Mouse (Mus musculus): ENCODE results near the gene Orm2. TPM values are rescaled to one million over a fixed set of nuclear protein-coding genes. Genes with fewer than 3 reads are reported as not detected.

Orm2 gene
- polyA plus RNA-seq, 1 experiment from 2014 or later: not detected

DNA sequence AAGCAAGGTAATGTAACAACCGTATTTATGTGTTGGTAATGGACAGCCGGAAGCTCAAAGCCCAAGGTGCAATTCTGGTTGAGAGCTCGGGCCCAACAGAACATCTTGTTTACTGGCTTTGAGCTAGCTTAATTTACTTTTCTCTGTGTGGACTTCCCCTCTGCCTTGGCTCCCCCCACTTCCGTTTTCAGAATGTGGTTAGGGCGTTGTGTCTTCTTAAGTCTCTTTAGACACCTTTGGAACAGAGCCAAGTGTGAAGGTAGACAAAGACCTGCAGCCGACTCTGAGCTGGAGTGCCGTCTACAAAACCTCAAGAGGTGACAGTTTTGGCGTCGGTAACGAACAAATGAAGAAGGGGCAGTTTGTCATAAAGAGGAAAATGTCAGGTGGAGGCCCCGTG is 23.5 kb downstream of the Orm2 start:
- no peak overlapping the region for H3K4me2 ChIP-seq (replicated peaks)
- H3K9me3 ChIP-seq (ENCODE audit: control insufficient read depth, low read length): no peaks in the 10 kb centered on the region
- H3K36me3 ChIP-seq (replicated peaks; ENCODE audit: control insufficient read depth, insufficient read depth): peaks cover 22% of the 10 kb centered on the region; the same call in 1 of the 2 replicates
- H3K4me1 ChIP-seq (replicated peaks; ENCODE audit: control insufficient read depth, insufficient read depth, low read length): peaks cover 11% of the 10 kb centered on the region; the same call in 1 of the 2 replicates
- H3K4me3 ChIP-seq (replicated peaks; ENCODE audit: low read length): no peak overlapping the region
- H3K27me3 ChIP-seq (ENCODE audit: control insufficient read depth, insufficient read depth, low read length): no peaks in the 10 kb centered on the region
- H3K27ac ChIP-seq: no peak overlapping the region
- 80% methylated on average over 11 of the region's 11 CpGs for WGBS
- DNase-seq (ENCODE audit: low spot score) (no peak), ATAC-seq (ENCODE audit: low FRiP score) (no peak)
- H3K9ac ChIP-seq: no peak overlapping the region

DNA sequence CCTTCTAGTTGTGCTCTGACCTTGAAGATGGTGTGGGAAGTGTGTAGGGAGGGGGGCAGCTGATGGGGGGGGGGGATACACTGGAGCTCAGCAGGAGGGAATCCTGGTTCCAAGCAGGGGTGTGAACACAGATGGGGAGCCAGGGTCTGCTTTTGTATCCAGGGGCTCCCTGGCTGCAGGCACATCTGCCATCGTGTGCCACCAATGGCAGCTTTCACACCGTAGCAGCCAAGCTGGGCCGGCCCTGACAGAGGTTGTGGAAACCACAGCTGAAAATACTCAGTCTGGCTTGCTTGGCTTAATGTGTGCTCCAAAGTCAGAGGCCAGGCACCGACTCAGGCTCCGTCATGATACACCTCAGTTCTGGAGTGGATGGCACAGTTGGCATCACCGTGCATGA is 25.8 kb downstream of the Orm2 start:
- DNase-seq (ENCODE audit: low spot score) (no peak), ATAC-seq (ENCODE audit: low FRiP score) (no peak)
- H3K9me3 ChIP-seq (ENCODE audit: control insufficient read depth, low read length): no peaks in the 10 kb centered on the region
- no peak overlapping the region for H3K4me3 ChIP-seq (replicated peaks; ENCODE audit: low read length)
- WGBS: 65% methylated on average over 6 of the region's 6 CpGs
- no peak overlapping the region for H3K9ac ChIP-seq
- no peak overlapping the region for H3K4me2 ChIP-seq (replicated peaks)
- peaks cover 11% of the 10 kb centered on the region; the same call in 1 of the 2 replicates for H3K4me1 ChIP-seq (replicated peaks; ENCODE audit: control insufficient read depth, insufficient read depth, low read length)
- H3K27me3 ChIP-seq (ENCODE audit: control insufficient read depth, insufficient read depth, low read length): no peaks in the 10 kb centered on the region
- 0 out of 2 replicates have a peak, but pooled peaks cover 7% of the 10 kb centered on the region for H3K36me3 ChIP-seq (replicated peaks; ENCODE audit: control insufficient read depth, insufficient read depth)
- no peak overlapping the region for H3K27ac ChIP-seq

DNA sequence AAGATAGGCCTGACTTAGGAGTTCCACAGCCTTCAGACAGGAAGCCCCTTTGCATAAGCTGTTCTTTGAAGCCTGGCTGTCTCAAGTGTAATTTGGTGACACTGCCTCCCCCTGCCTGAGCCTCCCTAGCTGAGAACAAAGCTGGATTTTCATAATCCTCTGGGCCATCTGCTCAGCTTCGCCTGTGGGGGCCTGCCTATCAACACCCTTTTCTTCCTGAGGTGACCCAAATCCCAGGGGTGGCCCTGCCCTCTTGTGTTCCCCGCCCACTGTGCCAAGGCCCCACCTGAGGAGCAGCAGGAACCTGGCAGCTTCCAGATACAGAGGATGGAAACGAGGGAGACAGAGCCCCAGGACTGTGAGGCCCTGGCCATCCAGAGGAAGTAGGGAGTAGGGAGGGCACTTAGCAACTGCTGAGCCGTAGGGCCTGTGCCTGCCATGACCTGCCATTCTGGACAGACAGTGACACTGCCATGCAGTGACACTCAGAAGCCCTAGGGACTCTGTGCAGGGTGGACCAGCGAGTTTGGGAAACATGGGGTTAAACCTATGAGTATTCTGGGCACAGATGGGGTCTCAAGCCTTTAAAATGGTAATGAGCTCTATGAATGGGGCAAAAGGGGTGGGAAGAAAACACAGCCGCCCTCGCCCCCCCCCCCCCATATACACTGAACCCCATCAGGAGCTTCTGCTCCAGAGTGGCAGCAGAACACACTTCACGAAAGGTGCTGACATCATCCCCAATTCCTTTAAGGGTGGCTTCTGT is 27.1 kb downstream of the Orm2 start:
- H3K4me1 ChIP-seq (replicated peaks; ENCODE audit: control insufficient read depth, insufficient read depth, low read length): peaks cover 11% of the 10 kb centered on the region; the same call in 1 of the 2 replicates
- H3K9ac ChIP-seq: no peak overlapping the region
- H3K4me3 ChIP-seq (replicated peaks; ENCODE audit: low read length): no peak overlapping the region
- no peaks in the 10 kb centered on the region for H3K36me3 ChIP-seq (replicated peaks; ENCODE audit: control insufficient read depth, insufficient read depth)
- no peak overlapping the region for H3K4me2 ChIP-seq (replicated peaks)
- no peak for DNase-seq (ENCODE audit: low spot score)
- peak overlapping the region; percentile 38; the same call in 1 of the 2 replicates for H3K27ac ChIP-seq
- ATAC-seq (ENCODE audit: low FRiP score): peak; percentile 69
- no peaks in the 10 kb centered on the region for H3K9me3 ChIP-seq (ENCODE audit: control insufficient read depth, low read length)
- H3K27me3 ChIP-seq (ENCODE audit: control insufficient read depth, insufficient read depth, low read length): no peaks in the 10 kb centered on the region
- WGBS: 17% methylated on average over 8 of the region's 8 CpGs

DNA sequence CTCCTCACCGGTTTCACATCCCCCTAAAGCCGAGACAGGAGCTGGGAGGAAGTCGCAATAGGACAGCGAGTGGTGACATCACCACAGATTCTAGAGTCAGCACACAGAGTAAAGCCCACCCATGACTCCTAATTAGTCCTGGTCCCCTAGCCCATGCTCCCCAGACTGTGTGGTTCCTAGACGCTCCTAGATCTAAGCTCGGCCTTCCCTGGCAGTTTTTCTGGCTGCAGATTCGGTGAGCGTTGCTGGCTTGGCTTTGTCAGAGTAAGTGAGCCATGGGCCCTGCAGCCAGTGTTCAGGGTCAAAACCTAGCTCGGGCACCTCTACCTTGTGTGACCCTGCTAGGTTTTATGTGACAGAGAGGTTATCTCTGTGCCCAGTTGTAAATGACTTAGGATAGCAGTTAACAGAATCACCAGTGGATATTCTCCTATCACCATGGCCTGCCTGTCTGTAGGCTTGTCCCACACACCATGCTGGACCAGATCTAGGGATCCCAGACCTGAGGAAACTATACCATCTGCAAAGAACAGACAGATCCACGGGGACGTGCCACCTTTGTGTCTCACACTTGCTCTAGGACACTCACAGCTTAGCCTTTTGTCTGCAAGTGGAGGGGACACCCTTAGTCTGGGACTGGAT is 27.8 kb downstream of the Orm2 start:
- H3K4me2 ChIP-seq (replicated peaks): no peak overlapping the region
- H3K4me1 ChIP-seq (replicated peaks; ENCODE audit: control insufficient read depth, insufficient read depth, low read length): peaks cover 11% of the 10 kb centered on the region; the same call in 1 of the 2 replicates

DNA sequence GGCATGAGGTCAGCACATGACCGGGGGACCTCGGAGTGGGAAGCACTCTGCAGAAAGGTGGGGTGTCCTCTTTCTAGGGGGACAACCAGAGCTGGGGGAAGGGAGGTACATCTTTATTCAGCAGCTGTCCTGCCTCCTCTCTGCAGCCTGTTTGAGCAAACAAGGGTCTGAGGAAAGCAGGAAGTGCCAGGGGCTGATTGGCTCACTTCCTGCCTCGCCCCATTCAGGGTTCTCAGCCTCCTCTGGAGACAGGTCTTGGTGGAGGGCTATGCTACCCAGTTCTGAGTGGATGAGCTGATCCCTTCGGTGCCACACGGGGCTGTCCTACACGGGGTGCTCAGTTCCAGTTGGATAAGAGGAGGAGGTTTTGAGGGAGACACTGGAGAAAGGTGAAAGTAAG is 29.1 kb downstream of the Orm2 start:
- peaks cover 11% of the 10 kb centered on the region; the same call in 1 of the 2 replicates for H3K4me1 ChIP-seq (replicated peaks; ENCODE audit: control insufficient read depth, insufficient read depth, low read length)
- H3K27me3 ChIP-seq (ENCODE audit: control insufficient read depth, insufficient read depth, low read length): no peaks in the 10 kb centered on the region
- no peak for DNase-seq (ENCODE audit: low spot score)
- peaks cover 4% of the 10 kb centered on the region; the same call in 1 of the 2 replicates for H3K36me3 ChIP-seq (replicated peaks; ENCODE audit: control insufficient read depth, insufficient read depth)
- WGBS: 90% methylated on average over 6 of the region's 6 CpGs
- ATAC-seq (ENCODE audit: low FRiP score): no peak
- no peak overlapping the region for H3K4me3 ChIP-seq (replicated peaks; ENCODE audit: low read length)
- H3K27ac ChIP-seq: no peak overlapping the region
- no peak overlapping the region for H3K9ac ChIP-seq
- no peak overlapping the region for H3K4me2 ChIP-seq (replicated peaks)
- H3K9me3 ChIP-seq (ENCODE audit: control insufficient read depth, low read length): no peaks in the 10 kb centered on the region

More for the DNA sequence above, 27.8 kb downstream of the Orm2 start:
- ATAC-seq (ENCODE audit: low FRiP score) (peak; percentile 64), DNase-seq (ENCODE audit: low spot score) (no peak)
- H3K27me3 ChIP-seq (ENCODE audit: control insufficient read depth, insufficient read depth, low read length): no peaks in the 10 kb centered on the region
- H3K27ac ChIP-seq: no peak overlapping the region
- no peaks in the 10 kb centered on the region for H3K9me3 ChIP-seq (ENCODE audit: control insufficient read depth, low read length)
- 48% methylated on average over 11 of the region's 11 CpGs for WGBS
- H3K4me3 ChIP-seq (replicated peaks; ENCODE audit: low read length): no peak overlapping the region
- no peak overlapping the region for H3K9ac ChIP-seq
- 0 out of 2 replicates have a peak, but pooled peaks cover 4% of the 10 kb centered on the region for H3K36me3 ChIP-seq (replicated peaks; ENCODE audit: control insufficient read depth, insufficient read depth)

DNA sequence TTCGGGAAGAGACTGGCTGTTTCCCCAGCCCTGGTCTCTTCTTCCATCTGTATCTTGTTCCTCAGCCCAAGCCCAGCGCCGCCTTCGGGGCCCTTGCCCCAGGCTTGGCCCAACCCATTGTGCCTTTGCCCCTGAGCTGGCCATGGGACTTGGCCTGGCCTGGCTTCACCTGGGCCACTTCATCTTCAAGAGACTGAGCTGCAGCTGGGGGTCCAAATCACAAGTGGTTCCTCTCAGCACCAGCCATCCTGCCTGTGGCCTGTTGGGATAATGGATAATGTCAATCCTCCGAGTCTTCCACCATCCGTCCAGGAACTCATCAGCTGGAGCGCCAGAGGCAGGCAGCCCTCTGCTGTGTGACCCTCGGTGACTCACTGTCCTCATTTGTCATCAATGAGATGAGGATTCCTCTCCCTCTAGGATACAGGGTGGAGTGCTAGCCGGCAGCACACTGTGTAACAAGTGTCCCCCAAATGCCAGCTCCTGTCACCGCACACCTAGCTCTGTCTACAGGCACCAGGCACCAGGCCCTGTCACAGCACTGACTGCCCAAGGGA is 35.8 kb downstream of the Orm2 start:
- peaks cover 4% of the 10 kb centered on the region; the same call in 1 of the 2 replicates for H3K36me3 ChIP-seq (replicated peaks; ENCODE audit: control insufficient read depth, insufficient read depth)
- H3K9ac ChIP-seq: no peak overlapping the region
- DNase-seq (ENCODE audit: low spot score) (no peak), ATAC-seq (ENCODE audit: low FRiP score) (no peak)
- WGBS: 84% methylated on average over 10 of the region's 10 CpGs
- no peak overlapping the region for H3K4me2 ChIP-seq (replicated peaks)
- H3K27ac ChIP-seq: no peak overlapping the region
- peaks cover 6% of the 10 kb centered on the region for H3K4me1 ChIP-seq (replicated peaks; ENCODE audit: control insufficient read depth, insufficient read depth, low read length)
- H3K27me3 ChIP-seq (ENCODE audit: control insufficient read depth, insufficient read depth, low read length): no peaks in the 10 kb centered on the region
- H3K9me3 ChIP-seq (ENCODE audit: control insufficient read depth, low read length): no peaks in the 10 kb centered on the region
- no peak overlapping the region for H3K4me3 ChIP-seq (replicated peaks; ENCODE audit: low read length)

DNA sequence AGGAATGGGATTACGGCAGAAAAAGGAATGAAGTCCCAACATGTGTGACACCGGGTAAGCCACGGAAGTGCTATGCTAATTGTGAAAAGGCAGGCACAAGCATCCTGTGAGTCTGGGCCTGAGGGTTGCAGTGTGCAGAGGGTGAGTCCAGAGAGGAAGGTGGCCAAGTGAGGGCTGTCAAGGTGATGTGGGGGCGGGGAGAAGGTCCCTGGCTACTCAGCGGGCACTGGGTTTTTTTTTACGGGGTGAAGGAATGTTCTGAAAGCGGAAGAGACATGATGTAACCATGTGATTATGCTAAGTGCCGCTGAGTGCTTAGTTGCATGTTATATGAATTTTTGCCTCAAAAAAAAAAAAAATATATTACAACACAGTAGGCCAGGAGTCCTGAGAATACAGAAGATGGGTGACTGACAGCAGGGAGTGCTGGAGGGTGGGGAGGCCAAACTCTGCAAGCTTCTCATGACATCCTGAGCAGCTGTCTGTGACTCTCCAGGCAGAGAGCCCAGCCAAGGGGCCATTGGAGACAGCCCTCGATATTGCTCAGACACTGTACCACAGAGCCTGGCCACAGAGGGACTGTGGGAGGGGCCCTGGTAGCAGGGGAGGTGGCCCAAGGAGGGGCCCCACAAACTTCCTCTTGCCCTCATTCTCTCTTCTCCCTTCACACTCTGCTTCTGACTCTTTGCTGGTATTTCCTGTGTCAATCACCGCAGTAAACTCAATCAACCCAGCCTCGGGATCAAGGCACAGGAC is 36.8 kb downstream of the Orm2 start:
- Histone ChIP-seq H3K27me3 (ENCODE audit: control insufficient read depth, insufficient read depth, low read length) (no peaks in the 10 kb centered on the region), H3K27ac (no peak overlapping the region), H3K4me1 (replicated peaks; ENCODE audit: control insufficient read depth, insufficient read depth, low read length) (peaks cover 16% of the 10 kb centered on the region), H3K36me3 (replicated peaks; ENCODE audit: control insufficient read depth, insufficient read depth) (peaks cover 4% of the 10 kb centered on the region; the same call in 1 of the 2 replicates), H3K9ac (no peak overlapping the region), H3K4me2 (replicated peaks) (no peak overlapping the region), H3K9me3 (ENCODE audit: control insufficient read depth, low read length) (no peaks in the 10 kb centered on the region), H3K4me3 (replicated peaks; ENCODE audit: low read length) (no peak overlapping the region)
- WGBS: 71% methylated on average over 11 of the region's 11 CpGs
- no peak for ATAC-seq (ENCODE audit: low FRiP score)
- no peak for DNase-seq (ENCODE audit: low spot score)

DNA sequence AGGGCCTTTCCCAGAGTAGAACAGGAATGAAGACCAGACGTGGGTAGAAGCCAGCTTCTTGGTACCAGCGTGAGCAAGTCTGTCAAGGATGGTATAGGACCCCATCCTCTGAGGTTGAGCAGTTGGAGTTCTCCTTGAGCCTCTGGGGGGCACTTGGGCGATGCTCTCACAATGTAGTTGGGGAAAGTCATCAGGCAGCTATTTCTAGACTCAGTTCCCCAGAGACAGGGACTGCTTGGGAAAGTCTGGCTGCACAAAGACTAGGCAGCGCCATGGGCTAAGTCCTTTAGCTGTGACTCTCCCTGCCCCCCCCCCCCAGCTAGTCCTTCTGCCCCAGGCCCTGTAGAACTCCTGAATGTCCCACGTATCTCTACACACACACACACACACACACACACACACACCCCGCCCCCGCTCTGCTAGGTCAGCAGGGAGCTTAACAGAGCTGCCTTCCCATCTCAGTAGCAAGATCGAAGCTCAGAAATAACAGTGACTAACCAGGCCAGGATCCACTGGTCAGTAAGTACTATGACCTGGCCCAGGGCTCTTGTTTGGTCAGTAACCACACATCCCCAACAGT is 37.5 kb downstream of the Orm2 start:
- 53% methylated on average over 8 of the region's 8 CpGs for WGBS
- no peak overlapping the region for H3K9ac ChIP-seq
- H3K4me3 ChIP-seq (replicated peaks; ENCODE audit: low read length): no peak overlapping the region
- ATAC-seq (ENCODE audit: low FRiP score) (no peak), DNase-seq (ENCODE audit: low spot score) (no peak)
- H3K27ac ChIP-seq: no peak overlapping the region
- no peak overlapping the region for H3K4me2 ChIP-seq (replicated peaks)
- H3K36me3 ChIP-seq (replicated peaks; ENCODE audit: control insufficient read depth, insufficient read depth): peaks cover 2% of the 10 kb centered on the region; the same call in 1 of the 2 replicates
- no peaks in the 10 kb centered on the region for H3K27me3 ChIP-seq (ENCODE audit: control insufficient read depth, insufficient read depth, low read length)
- peaks cover 24% of the 10 kb centered on the region for H3K4me1 ChIP-seq (replicated peaks; ENCODE audit: control insufficient read depth, insufficient read depth, low read length)
- H3K9me3 ChIP-seq (ENCODE audit: control insufficient read depth, low read length): no peaks in the 10 kb centered on the region
